Mouse (Mus musculus) heart, adult 2 months (tissue): ENCODE results near the gene Mief1.

Source experiments
- CTCF ChIP-seq: fragments of 200-600 bp; IDR thresholded peaks from 2 replicates; pipeline ENCODE4 v1.8.1; 2022; ENCODE audit warnings: antibody characterized with exemption, mild to moderate bottlenecking, moderate library complexity
- POLR2A ChIP-seq: fragments of 200-500 bp; IDR thresholded peaks from 2 replicates; pipeline ENCODE4 v1.6.1; 2011; ENCODE audit warnings: mild to moderate bottlenecking, low read depth, low read length, control low read depth; ENCODE audit not compliant: insufficient read depth

GRCm38 (mm10) chr15:80228071-80228800 is 5.6 kb upstream of the Mief1 start:
- no peak for TF ChIP-seq CTCF
- no peak for TF ChIP-seq POLR2A
